Mouse (Mus musculus): ENCODE results near the gene Olfr522.

Olfr522 gene

DNA sequence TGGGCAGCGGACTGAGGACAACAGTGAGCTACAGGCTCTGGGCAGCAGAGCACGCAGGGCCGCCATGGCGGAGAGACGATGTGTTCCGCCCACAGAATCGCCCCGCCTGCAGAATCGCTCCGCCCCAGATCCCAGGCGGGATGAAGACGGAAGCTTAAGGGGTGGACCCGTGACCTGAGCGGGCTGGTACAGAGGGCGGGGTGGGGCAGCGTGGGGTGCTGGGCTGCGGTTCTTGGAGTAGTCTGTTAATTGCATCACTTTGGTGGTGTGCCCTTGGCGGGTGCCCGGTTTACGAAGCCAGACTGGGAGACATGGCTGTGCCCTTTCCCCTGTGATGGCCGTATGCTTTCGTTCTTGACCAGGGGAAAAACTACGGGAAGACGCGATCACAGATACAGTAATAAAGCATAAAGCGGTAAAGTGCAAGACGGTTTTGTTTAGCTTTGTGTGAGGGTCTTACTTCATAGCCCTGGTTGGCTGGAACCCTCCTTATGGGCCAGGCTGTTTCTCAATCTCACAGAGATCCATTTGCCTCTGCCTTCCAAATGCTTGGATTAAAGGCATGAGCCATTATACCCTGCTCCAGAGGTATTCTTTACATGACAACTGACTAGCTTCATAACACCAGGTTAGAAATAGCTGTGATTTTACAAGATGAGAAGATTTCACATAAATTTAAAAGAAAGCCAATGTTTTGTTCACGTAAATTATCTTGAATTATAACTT is 48.1 kb downstream of the Olfr522 start, which contains the start of gene Echs1:
TSS of gene Echs1 (minus strand) at position 148 of the 726 bp plus-strand sequence.
- DNase-seq (ENCODE audit: extremely low read depth, insufficient read length, low spot score): peak; percentile 95

DNA sequence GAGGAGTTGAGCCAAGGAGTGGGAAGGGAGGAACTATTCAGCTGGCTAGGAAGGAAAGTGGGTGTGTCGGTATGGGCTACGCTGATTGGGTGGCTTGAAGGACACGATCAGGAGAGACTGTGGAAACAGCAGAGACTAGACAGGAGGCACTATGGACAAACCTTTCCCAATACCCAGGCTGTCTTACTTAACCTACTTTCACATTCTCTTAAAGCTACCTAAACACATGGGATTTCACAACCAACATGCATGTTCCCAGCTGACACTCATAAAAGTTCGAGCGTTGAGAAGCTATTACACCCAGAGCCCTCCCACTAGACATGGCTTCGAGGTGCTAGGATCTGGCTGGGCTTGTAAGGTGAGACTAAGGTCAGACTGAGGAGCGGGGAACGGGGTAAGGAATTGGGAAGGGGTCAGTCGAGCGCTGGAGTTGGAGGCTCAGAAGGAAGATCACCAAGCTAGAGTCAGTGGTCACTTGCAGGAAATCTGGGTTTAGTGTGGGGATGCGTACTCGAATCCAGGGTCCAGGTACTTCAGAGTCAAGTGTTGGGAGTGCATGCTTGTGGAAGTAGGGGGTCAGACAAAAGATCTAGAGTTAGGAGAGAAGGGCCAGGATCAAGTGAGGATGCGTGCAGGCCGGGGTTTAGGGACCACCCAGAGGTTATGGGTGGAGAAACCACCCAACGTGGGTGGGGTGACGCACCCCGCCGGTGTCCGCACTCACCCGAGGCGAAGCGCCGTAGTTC is 48.8 kb downstream of the Olfr522 start, which contains the start of gene Paox:
TSS of gene Paox (plus strand) at position 217 of the 746 bp plus-strand sequence.
- DNase-seq (ENCODE audit: extremely low read depth, insufficient read length, low spot score): peak; percentile 57

GRCm38 (mm10) chr7:140111943-140112342 is 52.6 kb downstream of the Olfr522 start:
- peak; percentile 68 for DNase-seq (ENCODE audit: extremely low read depth, insufficient read length, low spot score)

Measured in 3134 (cell line).